Mouse (Mus musculus): ENCODE data around the gene Olfr633.
A peak's percentile ranks its signal among the peaks of the same experiment; 100 is the strongest.

GRCm38 (mm10) chr7:103910047-103910446, 34.2 kb upstream of the Olfr633 start:
- TF ChIP-seq MYOD1 (IDR thresholded peaks at IDR 0.05; ENCODE audit: control insufficient read depth in 1 of 3, insufficient read length in 2 of 3, low read depth in 2 of 3) (peak in 2 of 3 experiments; percentile 70), POLR2AphosphoS2 (IDR thresholded peaks at IDR 0.05; ENCODE audit: insufficient read length, low read depth) (no peak), REST (IDR thresholded peaks at IDR 0.05; ENCODE audit: insufficient read depth, insufficient read length) (no peak), E2F4 (IDR thresholded peaks at IDR 0.05; ENCODE audit: insufficient read depth) (no peak), POLR2A (IDR thresholded peaks at IDR 0.05; ENCODE audit: insufficient read length, low read depth) (no peak), USF1 (IDR thresholded peaks at IDR 0.05; ENCODE audit: low read depth) (no peak), MAX (IDR thresholded peaks at IDR 0.05; ENCODE audit: low read depth) (no peak), TCF12 (IDR thresholded peaks at IDR 0.05; ENCODE audit: insufficient read depth, poor library complexity, severe bottlenecking) (peak; percentile 65), CEBPB (IDR thresholded peaks at IDR 0.05; ENCODE audit: insufficient read depth, poor library complexity, severe bottlenecking) (no peak), TCF3 (IDR thresholded peaks at IDR 0.05; ENCODE audit: insufficient read length, low read depth) (peak; percentile 35), MYOG (IDR thresholded peaks at IDR 0.05; ENCODE audit: control insufficient read depth in 1 of 3, insufficient read depth in 1 of 3, insufficient read length in 2 of 3, low read depth in 2 of 3) (peak in 2 of 3 experiments; percentile 35 to 71), SRF (IDR thresholded peaks at IDR 0.05; ENCODE audit: control insufficient read depth, insufficient read length, low read depth) (no peak)
